Mouse (Mus musculus) CD8-positive naive resting alpha-beta T cell, adult 2 months (primary cell): ENCODE results near the gene Tbcc.

Experiments
- DNase-seq, 2 experiments: peaks; one replicate each; pipeline ENCODE4 v3.0.0; 2022; ENCODE audit warnings: low read depth in 2 of 2, low spot score in 2 of 2

The Tbcc gene

DNA sequence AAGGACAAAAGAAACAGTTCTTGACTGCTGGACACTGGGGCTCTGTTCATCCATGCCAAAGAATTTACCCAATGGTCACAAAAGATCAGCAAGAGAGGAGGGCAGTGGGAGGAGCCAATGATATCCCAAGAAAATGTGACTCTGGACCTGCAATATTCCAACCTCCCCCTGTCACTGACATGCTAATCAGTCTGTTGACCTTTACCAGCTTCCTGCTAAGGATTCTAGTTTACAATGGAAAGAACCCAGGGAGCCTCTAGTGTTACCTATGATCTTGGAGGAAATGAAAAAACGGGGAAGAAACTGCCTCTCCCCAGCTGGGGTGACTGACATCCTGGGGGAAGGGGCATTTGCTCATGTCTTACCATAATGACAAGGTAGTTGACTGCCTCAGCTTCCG lies 10.5 kb downstream of the Tbcc start:
- no peak for DNase-seq

GRCm38 (mm10) chr17:46903876-46904490 lies 13.5 kb downstream of the Tbcc start:
- DNase-seq: peak; percentile 51 to 62

GRCm38 (mm10) chr17:46910186-46910585 lies 19.7 kb downstream of the Tbcc start, which contains the start of gene Prph2:
Gene Prph2, plus strand, starts transcription at chr17:46910459.
- no peak for DNase-seq

DNA sequence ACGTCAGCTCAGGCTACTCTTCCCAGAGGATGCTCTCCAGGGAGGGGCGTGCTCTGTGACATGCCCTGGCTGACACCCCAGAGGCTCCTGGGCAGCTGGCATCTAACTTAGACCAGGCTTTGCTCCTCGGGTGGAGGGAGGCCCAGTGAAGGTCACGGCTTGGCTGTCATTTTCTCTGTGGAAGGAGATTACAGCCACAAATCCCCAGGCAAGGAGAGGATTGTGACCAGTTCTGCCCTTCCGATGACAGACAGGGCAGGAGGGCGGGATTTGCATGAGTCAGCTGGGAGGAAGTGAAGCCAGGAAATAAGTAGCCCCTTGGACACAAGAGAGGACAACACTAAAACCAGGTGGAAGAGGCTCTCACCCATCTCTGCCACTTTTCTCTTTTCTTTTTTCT lies 21.8 kb downstream of the Tbcc start:
- DNase-seq: no peak

GRCm38 (mm10) chr17:46915129-46915528 lies 24.6 kb downstream of the Tbcc start:
- no peak for DNase-seq

DNA sequence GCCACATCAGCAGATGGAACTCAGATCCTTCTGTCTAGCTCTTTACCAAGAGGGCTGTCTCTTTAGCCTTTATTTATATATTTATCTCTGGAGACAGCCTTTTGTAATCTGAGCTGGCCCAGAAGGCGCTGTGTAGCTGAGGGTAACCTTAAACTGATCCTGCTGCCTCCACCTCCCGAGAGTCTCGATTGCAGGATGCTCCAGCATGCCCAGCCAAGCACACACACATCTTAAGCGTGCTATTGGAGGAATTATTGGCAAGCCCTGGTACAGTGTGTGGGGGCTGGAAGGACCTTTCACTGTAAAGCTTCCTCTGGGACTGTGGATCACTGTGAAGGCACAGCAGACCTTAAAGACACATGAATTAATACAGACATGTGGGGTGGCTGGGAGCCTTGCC lies 28.5 kb downstream of the Tbcc start:
- DNase-seq: no peak

- no peak for DNase-seq
Measured at GRCm38 (mm10) chr17:46920855-46921254, 30.4 kb downstream of the Tbcc start.

DNA sequence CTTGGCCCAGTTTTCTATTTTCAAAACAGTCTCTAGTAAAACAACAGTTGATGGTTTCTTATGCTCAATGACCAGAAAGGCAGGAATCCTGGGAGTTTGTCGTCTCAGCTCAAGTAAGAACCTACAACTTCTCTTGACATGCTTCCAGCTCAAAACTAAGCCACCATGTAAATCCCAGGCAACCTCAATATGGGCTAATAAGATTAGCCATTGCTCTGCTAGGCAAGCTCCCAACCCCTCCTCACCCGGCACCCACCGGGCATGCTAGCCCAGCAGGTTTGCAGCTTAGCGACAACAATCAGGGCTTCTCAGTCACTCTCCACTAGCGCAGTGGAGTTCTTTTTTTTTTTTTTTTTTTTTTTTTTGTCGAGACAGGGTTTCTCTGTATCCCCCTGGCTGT lies 35.7 kb downstream of the Tbcc start:
- DNase-seq: no peak

DNA sequence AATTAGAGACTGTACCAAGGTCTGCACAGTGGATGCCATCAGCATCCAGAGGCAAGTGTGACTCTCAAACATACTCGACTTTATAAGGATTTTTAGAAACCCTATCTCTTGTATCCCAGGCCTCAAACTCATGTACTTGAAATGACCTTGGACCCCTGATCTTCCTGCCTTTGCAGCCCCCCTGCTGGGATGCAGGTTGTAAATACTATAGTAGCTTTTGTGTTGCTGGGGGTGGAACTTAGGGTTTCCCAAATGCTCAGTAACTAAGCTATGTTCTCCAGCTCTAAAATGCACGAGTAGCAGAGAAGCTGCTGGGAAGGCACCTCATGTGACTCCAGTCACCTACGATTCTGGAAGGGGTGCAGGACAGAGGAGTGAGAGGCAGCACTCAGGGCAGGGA lies 36.5 kb downstream of the Tbcc start:
- DNase-seq: no peak

- no peak for DNase-seq
Measured at GRCm38 (mm10) chr17:46927781-46928180, 37.3 kb downstream of the Tbcc start.

DNA sequence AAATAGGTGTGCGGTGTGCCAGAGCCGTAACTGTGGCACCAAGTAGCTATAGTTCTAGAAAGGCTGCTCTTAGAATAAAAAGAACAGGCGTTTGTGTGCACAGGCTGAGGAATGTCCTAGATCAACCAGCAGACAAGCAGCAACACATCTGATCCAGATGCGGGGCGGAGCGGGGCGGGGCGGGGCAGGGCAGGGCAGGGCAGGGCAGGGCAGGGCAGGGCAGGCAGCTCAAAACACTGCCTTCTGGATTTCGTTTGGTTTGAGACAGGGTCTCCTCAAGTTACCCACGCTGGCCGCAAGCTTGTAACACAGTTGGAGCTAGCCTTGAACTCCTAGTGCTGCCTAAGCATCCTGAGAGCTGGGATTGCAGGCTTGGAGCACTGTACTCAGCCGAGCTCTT lies 38.8 kb downstream of the Tbcc start:
- DNase-seq: no peak

- no peak for DNase-seq
Measured at GRCm38 (mm10) chr17:46929897-46930296, 39.4 kb downstream of the Tbcc start.

DNA sequence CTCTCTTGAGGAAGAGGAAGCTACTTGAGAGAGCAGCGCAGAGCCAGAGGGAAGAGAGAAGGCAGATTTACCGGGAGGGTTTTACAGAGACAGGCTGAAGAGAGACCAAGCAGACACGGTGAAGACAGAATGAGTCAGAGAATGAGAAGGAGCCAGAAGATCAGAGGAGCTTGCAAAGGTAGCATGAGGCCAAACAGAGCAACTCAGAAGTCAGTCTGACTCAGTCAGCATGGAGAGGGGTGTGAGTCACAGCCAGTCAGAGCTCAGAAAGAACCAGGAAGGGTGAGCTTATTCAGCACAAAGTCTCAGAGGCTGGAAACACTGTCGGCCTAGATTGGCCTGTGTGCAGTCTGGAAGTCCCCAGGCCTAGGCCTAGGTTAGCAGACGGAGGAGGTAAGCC lies 42.5 kb downstream of the Tbcc start:
- no peak for DNase-seq

GRCm38 (mm10) chr17:46933557-46934348 lies 43.3 kb downstream of the Tbcc start:
- peak in 1 of 2 experiments; percentile 36 for DNase-seq

GRCm38 (mm10) chr17:46940461-46940860 lies 50.0 kb downstream of the Tbcc start:
- no peak for DNase-seq
